Mouse (Mus musculus): Measurements from ENCODE around the gene Gm5592.
"Not testable (repeated sequence)": the region's sequence is repeated elsewhere in the genome, so short reads cannot be mapped to it uniquely, and the experiment has no call there.

The Gm5592 gene

DNA sequence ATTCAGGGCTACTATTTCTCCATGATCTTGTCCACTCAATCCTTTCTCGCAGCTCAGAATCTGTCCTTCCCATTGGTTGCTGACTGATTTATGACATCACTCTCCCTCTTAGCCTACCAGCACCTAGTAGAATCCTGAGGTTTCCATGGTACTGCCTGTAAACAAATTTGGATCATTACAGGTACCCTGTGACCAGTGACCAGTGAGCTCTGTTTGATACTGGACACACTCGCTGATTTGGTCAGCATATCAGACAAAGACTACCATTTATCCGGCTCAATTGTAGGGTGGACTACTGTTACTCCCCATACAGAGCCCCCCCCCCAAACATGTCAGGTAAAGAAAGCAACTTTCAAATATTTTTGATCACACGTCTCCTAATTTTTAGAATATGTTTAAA lies at the start of gene Gm5592:
Gene Gm5592, plus strand, starts transcription at position 301 of the 400 bp plus-strand sequence.
- not testable (repeated sequence) for DNase-seq (ENCODE audit: low spot score in 2 of 2)

DNA sequence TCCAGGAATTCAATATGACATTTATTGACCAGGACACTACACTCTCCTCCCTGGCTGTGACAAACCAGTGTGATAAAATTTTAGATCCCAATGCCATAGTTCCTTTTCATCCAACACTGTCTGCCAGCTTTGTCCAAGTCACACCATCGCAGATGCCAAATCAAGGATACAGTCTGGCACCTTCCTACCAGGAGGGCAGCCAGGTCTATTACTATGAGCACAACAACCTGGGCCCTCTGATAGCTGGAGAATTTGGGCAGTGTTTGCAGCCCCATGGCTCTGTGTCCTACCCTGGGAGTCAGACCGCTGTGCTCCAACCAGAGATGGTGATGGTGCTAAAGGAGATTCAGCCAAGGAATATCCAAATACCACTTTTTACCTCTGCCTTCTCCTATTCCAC lies 2.2 kb downstream of the Gm5592 start:
- DNase-seq (ENCODE audit: low spot score in 2 of 2), result not testable (repeated sequence)

DNA sequence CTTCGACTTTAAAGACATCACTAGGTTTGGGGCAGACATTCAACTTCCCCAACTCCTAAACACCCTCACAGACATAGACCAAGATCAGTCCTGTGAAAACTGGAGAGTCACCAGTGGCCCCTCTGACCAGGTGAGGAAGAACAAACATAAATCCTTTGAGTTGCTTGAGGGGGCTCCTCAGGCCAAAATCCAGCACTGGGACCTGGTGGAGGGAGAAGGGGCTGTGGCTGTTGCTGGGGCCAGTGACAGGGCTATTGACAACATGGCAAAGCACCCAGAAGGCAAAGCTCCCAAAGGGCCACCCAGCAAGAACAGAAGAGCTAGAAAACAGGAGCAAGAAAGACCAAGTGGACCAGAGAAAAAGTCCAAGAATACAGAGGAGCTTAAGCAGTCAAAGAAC lies 4.2 kb downstream of the Gm5592 start:
- not testable (repeated sequence) for DNase-seq (ENCODE audit: low spot score in 2 of 2)

DNA sequence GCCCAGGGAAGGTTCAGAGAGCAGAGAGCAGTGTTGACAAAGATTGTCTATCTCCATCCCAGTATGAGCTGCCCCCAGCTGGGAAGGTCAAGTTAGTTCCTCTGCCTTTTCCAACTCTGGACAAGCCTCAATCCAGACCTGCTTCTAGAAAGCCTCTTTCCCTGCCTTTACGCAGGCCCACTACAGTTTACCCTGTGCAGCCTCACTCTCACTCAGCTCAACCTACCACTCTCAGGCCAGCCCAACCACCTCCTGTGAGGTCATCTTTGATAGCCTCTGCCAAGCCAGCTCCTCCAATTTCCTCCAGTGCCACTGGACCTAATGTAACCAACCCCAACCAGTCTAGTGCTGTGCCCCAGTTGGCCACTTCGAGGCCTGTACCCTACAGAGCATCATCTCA lies 4.9 kb downstream of the Gm5592 start:
- DNase-seq (ENCODE audit: low spot score in 2 of 2), result not testable (repeated sequence)

DNA sequence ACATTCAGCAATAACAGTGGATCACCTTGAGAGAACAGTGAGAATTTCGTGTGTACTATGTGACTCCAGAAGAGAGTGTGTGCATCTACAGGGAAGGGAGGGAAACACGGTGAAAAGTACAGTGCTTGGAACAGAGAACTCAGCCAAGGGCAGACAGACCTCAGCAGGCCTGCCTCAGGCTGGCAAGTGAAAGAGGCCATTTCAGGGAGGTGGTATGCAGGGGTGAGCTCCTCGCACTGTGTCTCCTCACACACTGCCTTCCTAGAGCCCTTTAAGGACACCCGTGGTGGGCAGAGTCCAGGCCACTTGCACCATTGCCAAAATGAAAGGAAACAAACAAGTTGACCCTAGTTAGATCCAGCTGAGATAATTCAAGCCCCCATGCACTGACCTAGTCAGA lies 40.0 kb downstream of the Gm5592 start:
- DNase-seq (ENCODE audit: low spot score in 2 of 2), result no peak

Data from right cerebral cortex, postnatal 10 days (tissue).